Mouse (Mus musculus): ENCODE measurements around the gene Zfp830.

- no peak for TF ChIP-seq CTCF (IDR thresholded peaks at IDR 0.05; ENCODE audit: control insufficient read depth, insufficient read depth, insufficient read length)
- TF ChIP-seq MYOD1 (IDR thresholded peaks at IDR 0.05; ENCODE audit: control insufficient read depth, insufficient read length, low read depth): no peak
- no peak for TF ChIP-seq MAX (IDR thresholded peaks at IDR 0.05)
Measured at GRCm38 (mm10) chr11:82726862-82727261, 37.3 kb upstream of the Zfp830 start.
